Mouse (Mus musculus) embryonic fibroblast, embryonic 13.5 days (primary cell): ENCODE data around the gene Acsm4. TPM values are rescaled to one million over a fixed set of nuclear protein-coding genes. Genes with fewer than 3 reads are reported as not detected.

Experiments
- H3K27ac ChIP-seq: 2 replicates; pipeline ENCODE4 v1.5.1; 2012; ENCODE audit warnings: low read length, control low read depth, inconsistent platforms; ENCODE audit not compliant: insufficient read depth
- H3K4me1 ChIP-seq: 2 replicates; pipeline ENCODE4 v1.6.1; 2011; ENCODE audit warnings: low read length; ENCODE audit not compliant: control insufficient read depth, insufficient read depth
- H3K4me3 ChIP-seq: 2 replicates; pipeline ENCODE4 v1.5.1; 2011; ENCODE audit warnings: mild to moderate bottlenecking, control low read depth, low read length; ENCODE audit not compliant: insufficient read depth
- CTCF ChIP-seq: IDR thresholded peaks from 2 replicates; pipeline ENCODE4 v1.5.1; 2011; ENCODE audit warnings: mild to moderate bottlenecking, control low read depth, low read length, moderate library complexity, borderline replicate concordance; ENCODE audit not compliant: insufficient read depth
- POLR2A ChIP-seq: IDR thresholded peaks from 2 replicates; pipeline ENCODE4 v1.6.1; 2011; ENCODE audit warnings: low read depth, mild to moderate bottlenecking, control low read depth, low read length, moderate library complexity
- polyA plus RNA-seq: library from polyadenylated mRNA; stranded (reverse); fragments of >200 nt; gene quantifications from 2 replicates; pipeline ENCODE4 v1.2.4, GENCODE M21; 2011; ENCODE audit warnings: low read depth; ENCODE audit not compliant: missing spikeins, insufficient read length

Gene Acsm4
- polyA plus RNA-seq, 1 experiment, result not detected

GRCm38 (mm10) chr7:119753696-119754095, 63.9 kb downstream of the Acsm4 start:
- Histone ChIP-seq H3K27ac (no peak overlapping the region), H3K4me1 (no peaks in the 10 kb centered on the region), H3K4me3 (no peak overlapping the region)
- TF ChIP-seq CTCF, result no peak
- no peak for TF ChIP-seq POLR2A

DNA sequence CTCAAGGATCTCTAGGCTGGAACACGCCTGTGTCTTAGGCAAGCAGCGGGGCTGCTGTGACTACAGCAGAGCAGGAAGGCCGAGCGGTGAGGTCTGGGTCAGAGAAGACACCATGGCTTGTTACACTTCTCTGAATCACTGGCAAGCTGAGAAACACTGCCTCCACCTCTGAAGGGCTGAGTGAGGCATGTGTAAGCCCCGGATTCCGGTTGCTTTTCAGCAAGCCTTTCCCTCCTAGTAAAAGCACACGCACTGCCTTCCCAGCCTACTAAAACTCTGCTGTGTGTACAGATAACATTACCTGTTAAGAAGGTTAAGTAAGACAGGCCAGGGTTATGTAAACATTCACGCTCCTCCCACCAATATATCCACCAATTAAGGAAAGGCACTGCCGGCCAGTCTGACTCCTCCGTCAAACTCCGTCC, 70.7 kb downstream of the Acsm4 start, which contains the start of gene Acsm3:
Acsm3 (plus strand) TSS at position 397 of the 425 bp plus-strand sequence.
- TF ChIP-seq CTCF (no peak), POLR2A (no peak)
- Histone ChIP-seq H3K4me3 (no peak within 1 kb of the TSS), H3K27ac (no peak within 1 kb of the TSS), H3K4me1 (no peaks in the 10 kb centered on the region)

DNA sequence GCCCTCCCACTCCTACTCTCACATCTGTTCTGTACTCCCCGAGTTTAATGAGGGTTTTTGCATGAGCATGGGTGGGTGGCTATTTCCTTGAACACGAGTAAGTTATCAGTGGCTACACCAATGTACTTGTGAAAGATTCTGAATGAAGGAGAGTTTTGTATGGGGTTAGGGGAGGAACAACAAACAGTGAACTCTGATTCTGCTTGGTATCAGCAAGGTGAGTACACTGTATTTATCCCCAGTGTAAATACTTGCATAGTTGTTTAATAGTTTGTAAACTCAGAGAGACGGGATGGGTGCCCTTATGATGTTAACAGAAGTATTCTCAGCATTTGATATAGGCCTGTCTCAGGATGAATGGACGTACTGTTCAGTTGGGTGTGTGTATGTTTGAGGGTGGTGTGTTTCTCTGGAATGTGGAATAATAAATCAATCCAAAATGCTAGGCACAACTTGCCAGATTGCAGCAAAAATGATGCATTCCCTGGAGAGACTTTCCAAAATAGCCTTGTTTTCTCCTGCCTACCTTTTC, 72.4 kb downstream of the Acsm4 start:
- Histone ChIP-seq H3K4me3 (no peak overlapping the region), H3K4me1 (no peaks in the 10 kb centered on the region), H3K27ac (no peak overlapping the region)
- TF ChIP-seq CTCF, result no peak
- no peak for TF ChIP-seq POLR2A

Other genes starting within 250 kb of the Acsm4 start
- not detected in 2 replicates for gene Gp2, start 230.7 kb upstream of the Acsm4 start, polyA plus RNA-seq
- gene Umod, start 210.7 kb upstream of the Acsm4 start, polyA plus RNA-seq, result not detected in 2 replicates
- gene Acsm5, start 170.6 kb upstream of the Acsm4 start, polyA plus RNA-seq, result not detected in 2 replicates
- gene Pdilt, start 166.5 kb upstream of the Acsm4 start, polyA plus RNA-seq, result not detected in 2 replicates
- gene Acsm2, start 135.7 kb upstream of the Acsm4 start, polyA plus RNA-seq, result 0.07 TPM in 1 of 2 replicates, not detected in the other
- gene Acsm1, start 83.0 kb upstream of the Acsm4 start, polyA plus RNA-seq, result not detected in 2 replicates
- gene Thumpd1, start 30.8 kb downstream of the Acsm4 start, polyA plus RNA-seq, result 34.3 and 40.6 TPM in 2 replicates
- gene Acsm3, start 70.9 kb downstream of the Acsm4 start, polyA plus RNA-seq, result not detected in 2 replicates
- 16.2 and 16.4 TPM in 2 replicates for gene Rexo5, start 104.0 kb downstream of the Acsm4 start, polyA plus RNA-seq
- gene Eri2, start 104.0 kb downstream of the Acsm4 start, polyA plus RNA-seq, result 14.2 and 18.8 TPM in 2 replicates
- 7.1 and 7.9 TPM in 2 replicates for gene Lyrm1, start 205.8 kb downstream of the Acsm4 start, polyA plus RNA-seq
- 31.2 and 31.8 TPM in 2 replicates for gene Dcun1d3, start 206.3 kb downstream of the Acsm4 start, polyA plus RNA-seq